Mouse (Mus musculus) thymus, adult 2 months (tissue): Measurements from ENCODE around the gene Hist2h2ab. TPM values are rescaled to one million over a fixed set of nuclear protein-coding genes. Genes with fewer than 3 reads are reported as not detected.

ENCODE experiments used
- DNase-seq: peaks from one replicate; pipeline ENCODE4 v3.0.0; 2021
- H3K27ac ChIP-seq: fragments of 200-500 bp; 2 replicates; pipeline ENCODE4 v1.5.1; 2012; ENCODE audit warnings: low read length, control low read depth; ENCODE audit not compliant: control insufficient read depth, insufficient read depth
- H3K27me3 ChIP-seq: fragments of 200-500 bp; 2 replicates; pipeline ENCODE4 v1.6.1; 2012; ENCODE audit warnings: mild to moderate bottlenecking, low read length, moderate library complexity, mixed read lengths; ENCODE audit not compliant: control insufficient read depth, insufficient read depth
- H3K36me3 ChIP-seq: fragments of 200-500 bp; 2 replicates; pipeline ENCODE4 v1.6.1; 2012; ENCODE audit warnings: mild to moderate bottlenecking, low read length, moderate library complexity; ENCODE audit not compliant: control insufficient read depth, insufficient read depth
- H3K4me1 ChIP-seq: fragments of 200-500 bp; replicated peaks from 2 replicates; pipeline ENCODE4 v1.6.1; 2012; ENCODE audit warnings: low read length; ENCODE audit not compliant: control insufficient read depth, insufficient read depth
- H3K4me3 ChIP-seq: fragments of 200-500 bp; 2 replicates; pipeline ENCODE4 v1.5.1; 2012; ENCODE audit warnings: mild to moderate bottlenecking, low read length, control low read depth, moderate library complexity; ENCODE audit not compliant: control insufficient read depth, insufficient read depth
- CTCF ChIP-seq: fragments of 200-500 bp; IDR thresholded peaks from 2 replicates; pipeline ENCODE4 v1.5.1; 2012; ENCODE audit warnings: mild to moderate bottlenecking, control low read depth, low read length, moderate library complexity, borderline replicate concordance; ENCODE audit not compliant: control insufficient read depth, poor library complexity, insufficient read depth; ENCODE audit errors: extremely low read depth
- POLR2A ChIP-seq: fragments of 200-500 bp; IDR thresholded peaks from 2 replicates; pipeline ENCODE4 v1.6.1; 2012; ENCODE audit warnings: mild to moderate bottlenecking, low read length, control low read depth, moderate library complexity; ENCODE audit not compliant: control insufficient read depth, poor library complexity, insufficient read depth; ENCODE audit errors: extremely low read depth
- WGBS: fragments of 180-500 bp; shearing (Covaris S2); methylation state at CpG from one replicate; pipeline ENCODE4 v1.1.7; 2018; 5-methylcytosine and 5-hydroxymethylcytosine counted together
- polyA plus RNA-seq: library from polyadenylated mRNA; depleted of rRNA; stranded (reverse); fragments of >200 nt; gene quantifications from 2 replicates; pipeline ENCODE4 v1.2.3, GENCODE M21; 2012

Gene Hist2h2ab
- polyA plus RNA-seq, 1 experiment, result 6.1 TPM

DNA sequence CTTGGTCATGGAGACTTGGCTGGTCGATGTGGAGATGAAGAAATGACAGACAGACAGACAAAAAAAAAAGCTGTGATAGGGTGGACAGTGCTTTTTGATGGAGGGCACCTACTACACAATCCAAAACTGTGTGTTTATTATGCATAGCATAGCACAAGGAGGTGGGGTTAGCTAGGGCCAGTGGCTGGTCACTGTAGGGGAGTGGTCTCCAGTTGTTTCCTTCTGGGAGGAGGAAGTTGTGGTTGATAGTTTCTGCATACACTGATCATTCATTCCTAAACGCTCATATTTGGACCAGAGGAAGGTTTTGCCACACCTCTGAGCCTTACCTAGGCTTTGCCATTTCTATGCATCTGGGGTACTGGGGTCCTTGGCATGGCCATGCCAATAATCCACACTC is 10.7 kb downstream of the Hist2h2ab start:
- 56% methylated on average over 2 of the region's 2 CpGs for WGBS
- H3K27ac ChIP-seq, result no peak overlapping the region
- TF ChIP-seq CTCF, result no peak
- no peak for TF ChIP-seq POLR2A

DNA sequence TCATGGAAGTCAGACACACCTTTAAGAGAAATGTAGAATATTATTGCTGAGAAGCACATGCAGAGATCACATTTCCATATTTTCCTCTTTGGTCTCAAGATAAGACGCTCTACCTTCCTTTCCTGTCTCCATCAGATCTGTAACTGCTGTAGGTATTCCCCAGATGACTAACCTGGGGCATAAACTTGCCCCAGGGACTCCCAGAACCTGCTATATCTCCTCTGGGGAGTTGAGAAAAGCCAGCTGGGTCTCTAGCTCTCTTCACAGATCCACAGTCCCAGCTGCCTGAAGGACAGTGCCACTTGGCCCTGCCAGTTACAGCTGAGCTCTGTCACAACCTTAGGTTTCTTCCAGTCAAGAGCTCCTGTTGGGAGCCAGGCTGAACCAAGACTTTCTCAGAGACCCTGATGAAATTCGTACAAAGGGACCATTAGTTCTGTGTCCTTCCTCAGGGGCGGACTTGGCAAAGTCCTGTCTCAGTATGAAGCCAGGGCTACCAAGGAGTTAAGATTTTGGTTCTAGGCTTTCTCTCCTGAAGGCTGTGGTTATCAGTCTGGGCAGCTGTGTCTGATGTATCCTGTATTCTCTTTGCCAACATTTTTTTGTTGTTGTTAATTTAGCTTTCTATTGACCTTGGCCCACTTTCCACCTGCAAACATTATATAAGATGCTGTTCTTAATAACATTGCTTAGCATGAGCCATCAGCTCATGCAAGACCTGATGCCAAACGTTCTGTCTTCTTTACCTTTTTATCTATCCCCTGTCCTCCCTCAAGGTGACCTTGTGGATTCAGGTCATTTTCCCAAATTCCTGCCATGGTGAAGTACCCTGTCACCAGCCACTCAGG is 11.5 kb downstream of the Hist2h2ab start:
- DNase-seq, result no peak

More for the DNA sequence above, 10.7 kb downstream of the Hist2h2ab start:
- Histone ChIP-seq H3K36me3 (no peaks in the 10 kb centered on the region), H3K27me3 (no peaks in the 10 kb centered on the region), H3K4me1 (0 out of 2 replicates have a peak, but pooled peaks cover under 1% of the 10 kb centered on the region), H3K4me3 (no peak overlapping the region)
- DNase-seq, result no peak

DNA sequence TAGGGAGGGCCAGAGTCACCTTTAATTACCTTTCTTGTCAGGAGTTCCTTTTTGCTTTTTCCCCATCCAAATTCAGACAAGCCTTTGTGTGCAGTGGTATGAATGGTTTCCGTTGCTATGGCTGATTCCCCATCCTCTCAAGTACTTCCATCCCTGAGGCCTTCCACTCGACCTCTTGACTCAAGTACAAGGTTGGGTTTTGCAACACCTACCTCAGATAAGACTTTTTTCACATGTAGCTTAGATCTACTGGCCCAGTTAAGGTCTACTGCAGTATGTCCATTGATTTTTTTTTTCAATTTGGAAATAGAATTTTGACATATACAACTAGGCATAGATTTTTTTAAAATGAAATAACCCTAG is 12.1 kb downstream of the Hist2h2ab start:
- no peak for DNase-seq
- Histone ChIP-seq H3K4me3 (no peak overlapping the region), H3K36me3 (no peaks in the 10 kb centered on the region), H3K4me1 (no peaks in the 10 kb centered on the region), H3K27me3 (no peaks in the 10 kb centered on the region), H3K27ac (no peak overlapping the region)
- TF ChIP-seq CTCF, result no peak
- no peak for TF ChIP-seq POLR2A
- 82% methylated on average over 2 of the region's 2 CpGs for WGBS

More for the DNA sequence above, 11.5 kb downstream of the Hist2h2ab start:
- Histone ChIP-seq H3K27me3 (no peaks in the 10 kb centered on the region), H3K4me3 (no peak overlapping the region), H3K27ac (no peak overlapping the region), H3K4me1 (no peaks in the 10 kb centered on the region), H3K36me3 (no peaks in the 10 kb centered on the region)
- WGBS, result 93% methylated on average over 4 of the region's 4 CpGs
- TF ChIP-seq CTCF, result no peak
- no peak for TF ChIP-seq POLR2A

- no peaks in the 10 kb centered on the region for H3K27me3 ChIP-seq
- peaks cover 3% of the 10 kb centered on the region; the same call in 1 of the 2 replicates for H3K4me1 ChIP-seq
- no peak for DNase-seq
- TF ChIP-seq POLR2A (no peak), CTCF (no peak)
- H3K27ac ChIP-seq, result no peak overlapping the region
- no peaks in the 10 kb centered on the region for H3K36me3 ChIP-seq
- no peak overlapping the region for H3K4me3 ChIP-seq
- WGBS, result 89% methylated on average over 2 of the region's 2 CpGs
Observed at GRCm38 (mm10) chr3:96234914-96235313, 15.2 kb downstream of the Hist2h2ab start.

DNA sequence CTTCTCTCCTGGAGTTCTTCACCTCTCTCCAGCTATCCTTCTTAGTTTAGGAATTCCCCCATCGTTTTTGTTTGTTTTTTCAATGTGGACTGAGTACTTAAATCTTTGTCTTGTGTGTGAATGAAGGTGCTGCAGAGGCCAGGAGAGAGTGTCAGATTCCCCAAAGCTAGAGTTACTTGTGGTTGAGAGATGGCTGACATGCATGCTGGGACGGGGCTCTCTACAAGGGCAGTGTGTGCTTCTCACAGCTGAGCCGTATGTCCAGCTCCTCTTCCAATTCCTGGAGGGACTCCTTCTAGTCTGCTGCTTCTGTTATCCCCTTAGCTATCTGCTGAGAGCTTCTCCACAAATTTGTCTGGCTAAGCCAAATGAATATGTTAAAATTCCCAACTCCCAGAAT is 16.2 kb downstream of the Hist2h2ab start:
- Histone ChIP-seq H3K27me3 (no peaks in the 10 kb centered on the region), H3K27ac (no peak overlapping the region), H3K36me3 (no peaks in the 10 kb centered on the region), H3K4me3 (no peak overlapping the region), H3K4me1 (peaks cover 3% of the 10 kb centered on the region; the same call in 1 of the 2 replicates)
- DNase-seq, result no peak
- 79% methylated on average over 3 of the region's 3 CpGs for WGBS
- TF ChIP-seq POLR2A, result no peak
- no peak for TF ChIP-seq CTCF

- H3K27ac ChIP-seq, result no peak overlapping the region
- TF ChIP-seq CTCF, result no peak
- no peak for TF ChIP-seq POLR2A
- H3K4me1 ChIP-seq, result peaks cover 3% of the 10 kb centered on the region; the same call in 1 of the 2 replicates
- DNase-seq, result no peak
- H3K4me3 ChIP-seq, result no peak overlapping the region
- 80% methylated on average over 4 of the region's 4 CpGs for WGBS
- H3K27me3 ChIP-seq, result no peaks in the 10 kb centered on the region
- no peaks in the 10 kb centered on the region for H3K36me3 ChIP-seq
Observed at GRCm38 (mm10) chr3:96236834-96237334, 17.2 kb downstream of the Hist2h2ab start.
